Mouse (Mus musculus) heart, postnatal 0 days (tissue): ENCODE results near the gene Lor. TPM values are rescaled to one million over a fixed set of nuclear protein-coding genes. Genes with fewer than 3 reads are reported as not detected.

Source experiments
- ATAC-seq: fragments of 200-750 bp; cut with Nextera tagmentation; 2 replicates; pipeline ENCODE4 v1.8.0; 2017; ENCODE audit warnings: low read depth, moderate number of reproducible peaks, moderate library complexity; ENCODE audit not compliant: insufficient read depth
- DNase-seq: peaks from one replicate; pipeline ENCODE4 v3.0.0-alpha.2; 2016; ENCODE audit warnings: low spot score
- H3K27ac ChIP-seq: fragments of 300-500 bp; sonication (generic); 2 replicates; pipeline ENCODE4 v1.5.1; 2014; ENCODE audit warnings: low read depth, mild to moderate bottlenecking
- H3K27me3 ChIP-seq: fragments of 300-500 bp; sonication (generic); 2 replicates; pipeline ENCODE4 v1.6.1; 2014; ENCODE audit warnings: low read length, mixed read lengths; ENCODE audit not compliant: control insufficient read depth, insufficient read depth
- H3K36me3 ChIP-seq: fragments of 300-500 bp; sonication (generic); replicated peaks from 2 replicates; pipeline ENCODE4 v1.6.1; 2014; ENCODE audit warnings: low read length, mixed read lengths; ENCODE audit not compliant: control insufficient read depth, insufficient read depth
- H3K4me1 ChIP-seq: fragments of 300-500 bp; sonication (generic); 2 replicates; pipeline ENCODE4 v1.6.1; 2014; ENCODE audit warnings: antibody characterized with exemption; ENCODE audit not compliant: control insufficient read depth, insufficient read depth
- H3K4me2 ChIP-seq: fragments of 300-500 bp; sonication (generic); 2 replicates; pipeline ENCODE4 v1.6.1; 2014; ENCODE audit warnings: low read depth, mild to moderate bottlenecking, low read length, moderate library complexity
- H3K4me3 ChIP-seq: fragments of 300-500 bp; sonication (generic); 2 replicates; pipeline ENCODE4 v1.5.1; 2014; ENCODE audit warnings: low read depth, low read length
- H3K9ac ChIP-seq: fragments of 300-500 bp; sonication (generic); replicated peaks from 2 replicates; pipeline ENCODE4 v1.6.1; 2014; ENCODE audit warnings: low read depth, low read length, mixed read lengths
- H3K9me3 ChIP-seq: fragments of 300-500 bp; sonication (generic); replicated peaks from 2 replicates; pipeline ENCODE4 v1.6.1; 2016; ENCODE audit warnings: low read length; ENCODE audit not compliant: control insufficient read depth
- CTCF ChIP-seq: IDR thresholded peaks from 2 replicates; pipeline ENCODE4 v1.5.1; 2016; ENCODE audit warnings: antibody characterized with exemption, control low read depth, low read depth
- EP300 ChIP-seq: IDR thresholded peaks from 2 replicates; pipeline ENCODE4 v1.6.1; 2016; ENCODE audit warnings: antibody characterized with exemption, low read depth
- WGBS: fragments of 180-500 bp; shearing (Covaris S2); extraction: QIAGEN DNeasy Blood & Tissue Kit; methylation state at CpG from one replicate; pipeline ENCODE4 v1.1.7; 2014; 5-methylcytosine and 5-hydroxymethylcytosine counted together
- polyA plus RNA-seq: library from polyadenylated mRNA; unstranded; fragments of >200 nt; fragmentation: Nextera tagmentation; extraction: Ambion mirVana; gene quantifications from 2 replicates; pipeline ENCODE4 v1.2.1, GENCODE M21; 2015
- total RNA-seq: library from RNA; depleted of rRNA; stranded (reverse); fragments of >200 nt; gene quantifications from 2 replicates; pipeline ENCODE4 v1.2.3, GENCODE M21; 2014; ENCODE audit warnings: low replicate concordance; rRNA removed

The Lor gene
- not detected in 2 replicates for total RNA-seq
- polyA plus RNA-seq = 0.08 and 0.29 TPM in 2 replicates

DNA sequence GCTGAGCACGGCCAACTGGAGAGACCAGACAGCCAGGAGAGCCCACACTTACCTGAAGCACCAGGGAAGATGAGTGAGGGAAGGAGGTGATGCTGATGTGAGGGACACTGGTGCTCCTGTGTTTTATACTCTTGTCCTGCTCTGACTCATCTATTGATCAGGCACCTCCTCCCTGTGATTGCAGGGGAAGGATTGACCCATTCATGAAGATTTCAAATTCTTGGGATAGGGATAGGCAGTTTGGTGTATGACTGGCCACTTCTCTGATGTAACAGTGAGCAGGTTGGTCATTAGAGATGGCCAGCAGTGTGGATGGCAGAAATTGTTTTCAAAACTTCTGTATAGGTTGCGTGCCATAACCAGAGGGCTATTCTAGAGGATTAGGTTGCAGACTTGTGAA is at the start of gene Lor:
TSS of gene Lor (minus strand) at position 101 of the 400 bp plus-strand sequence.
- H3K36me3 ChIP-seq = no peaks in the 10 kb centered on the region
- no peak within 1 kb of the TSS for H3K27ac ChIP-seq
- DNase-seq (no peak), ATAC-seq (no peak)
- peak within 1 kb of the TSS; percentile 71; the same call in 1 of the 2 replicates for H3K4me3 ChIP-seq
- H3K27me3 ChIP-seq = peaks cover 29% of the 10 kb centered on the region
- TF ChIP-seq CTCF (no peak), EP300 (no peak)
- H3K4me1 ChIP-seq = no peaks in the 10 kb centered on the region
- no peaks in the 10 kb centered on the region for H3K9me3 ChIP-seq
- 74% methylated on average over 2 of the region's 2 CpGs for WGBS
- H3K9ac ChIP-seq = no peak within 1 kb of the TSS
- peak within 1 kb of the TSS; percentile 98 for H3K4me2 ChIP-seq

GRCm38 (mm10) chr3:92123847-92124246 is 40.9 kb upstream of the Lor start, which contains the start of gene Prr9:
Gene Prr9 (minus strand): TSS chr3:92123947.
- 64% methylated on average over 5 of the region's 5 CpGs for WGBS

GRCm38 (mm10) chr3:92120902-92121301 is 38.0 kb upstream of the Lor start:
- TF ChIP-seq CTCF (no peak), EP300 (no peak)
- DNase-seq = no peak
- Histone ChIP-seq H3K4me1 (no peaks in the 10 kb centered on the region), H3K4me2 (no peak overlapping the region), H3K9ac (no peak overlapping the region), H3K9me3 (no peaks in the 10 kb centered on the region), H3K27ac (no peak overlapping the region), H3K4me3 (no peak overlapping the region), H3K36me3 (no peaks in the 10 kb centered on the region), H3K27me3 (no peaks in the 10 kb centered on the region)
- ATAC-seq = no peak
- 63% methylated on average over 3 of the region's 3 CpGs for WGBS

More at GRCm38 (mm10) chr3:92123847-92124246, 40.9 kb upstream of the Lor start, which contains the start of gene Prr9:
- no peaks in the 10 kb centered on the region for H3K27me3 ChIP-seq
- no peak within 1 kb of the TSS for H3K4me2 ChIP-seq
- no peak within 1 kb of the TSS for H3K27ac ChIP-seq
- H3K36me3 ChIP-seq = no peaks in the 10 kb centered on the region
- no peak for TF ChIP-seq CTCF
- no peak for TF ChIP-seq EP300
- H3K4me1 ChIP-seq = no peaks in the 10 kb centered on the region
- H3K9me3 ChIP-seq = no peaks in the 10 kb centered on the region
- no peak within 1 kb of the TSS for H3K4me3 ChIP-seq
- H3K9ac ChIP-seq = no peak within 1 kb of the TSS
- ATAC-seq (no peak), DNase-seq (no peak)

DNA sequence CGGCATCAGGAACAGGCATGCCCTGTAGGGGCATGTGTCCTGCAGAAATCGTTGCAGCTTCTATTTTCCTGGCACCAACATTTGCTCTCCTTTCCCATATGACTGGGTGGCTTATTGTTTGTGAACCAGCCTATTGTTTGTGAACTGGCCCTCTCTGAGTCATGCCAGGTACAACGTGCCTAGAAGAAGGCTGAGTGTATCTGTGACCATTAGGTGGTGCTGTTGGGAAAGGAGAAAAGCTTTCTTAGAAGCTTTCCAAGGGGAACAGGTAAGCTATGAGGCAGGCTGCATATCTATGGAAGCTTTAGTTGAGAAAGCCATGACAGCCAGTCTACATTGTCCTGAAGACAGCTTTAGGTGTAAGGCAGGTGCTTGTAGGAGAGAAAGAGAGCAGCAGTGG is 35.0 kb upstream of the Lor start:
- no peaks in the 10 kb centered on the region for H3K9me3 ChIP-seq
- H3K36me3 ChIP-seq = no peaks in the 10 kb centered on the region
- no peaks in the 10 kb centered on the region for H3K4me1 ChIP-seq
- no peak overlapping the region for H3K4me3 ChIP-seq
- no peak overlapping the region for H3K27ac ChIP-seq
- no peak for ATAC-seq
- H3K27me3 ChIP-seq = no peaks in the 10 kb centered on the region
- no peak overlapping the region for H3K4me2 ChIP-seq
- H3K9ac ChIP-seq = no peak overlapping the region
- WGBS = 26% methylated on average over 3 of the region's 3 CpGs
- DNase-seq = no peak
- TF ChIP-seq CTCF = peak; percentile 52
- no peak for TF ChIP-seq EP300

DNA sequence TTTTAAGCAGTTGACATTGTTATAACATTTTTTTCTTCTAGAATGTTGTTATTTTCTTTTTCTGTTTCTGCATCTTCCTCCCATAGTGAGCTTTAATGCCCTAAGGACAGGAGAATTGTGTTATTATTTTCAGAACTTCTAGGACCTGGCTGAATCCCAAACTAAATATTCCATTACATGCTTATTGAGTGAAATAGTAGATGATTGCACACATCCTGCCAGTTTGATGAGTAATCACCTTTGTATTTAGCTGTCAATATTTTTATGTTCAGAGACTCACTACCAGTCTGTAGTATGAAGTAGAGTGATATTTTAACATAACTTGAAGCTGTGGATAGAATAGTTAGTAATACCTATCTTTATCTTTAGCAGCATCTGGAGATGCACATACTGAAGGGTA is 28.6 kb upstream of the Lor start:
- no peaks in the 10 kb centered on the region for H3K9me3 ChIP-seq
- no peak overlapping the region for H3K4me2 ChIP-seq
- TF ChIP-seq CTCF = no peak
- no peak for TF ChIP-seq EP300
- no peaks in the 10 kb centered on the region for H3K27me3 ChIP-seq
- no peaks in the 10 kb centered on the region for H3K36me3 ChIP-seq
- H3K4me3 ChIP-seq = no peak overlapping the region
- DNase-seq (no peak), ATAC-seq (no peak)
- no peak overlapping the region for H3K9ac ChIP-seq
- no peaks in the 10 kb centered on the region for H3K4me1 ChIP-seq
- H3K27ac ChIP-seq = no peak overlapping the region

- ATAC-seq (no peak), DNase-seq (no peak)
- H3K9ac ChIP-seq = no peak overlapping the region
- no peaks in the 10 kb centered on the region for H3K9me3 ChIP-seq
- H3K27ac ChIP-seq = no peak overlapping the region
- no peaks in the 10 kb centered on the region for H3K4me1 ChIP-seq
- no peaks in the 10 kb centered on the region for H3K36me3 ChIP-seq
- TF ChIP-seq CTCF (no peak), EP300 (no peak)
- no peaks in the 10 kb centered on the region for H3K27me3 ChIP-seq
- no peak overlapping the region for H3K4me2 ChIP-seq
- no peak overlapping the region for H3K4me3 ChIP-seq
Measured at GRCm38 (mm10) chr3:92110790-92111189, 27.8 kb upstream of the Lor start.
